Mouse (Mus musculus) thymus, postnatal 4 days (tissue): ENCODE results near the gene Eif4h.

Source experiments
- DNase-seq: peaks from one replicate; pipeline ENCODE4 v3.0.0; 2021

Eif4h gene

GRCm38 (mm10) chr5:134647394-134647793 is 8.1 kb upstream of the Eif4h start:
- no peak for DNase-seq

- DNase-seq = no peak
Observed at GRCm38 (mm10) chr5:134646461-134646860, 7.2 kb upstream of the Eif4h start.

- DNase-seq = no peak
Observed at GRCm38 (mm10) chr5:134644643-134645118, 5.4 kb upstream of the Eif4h start.

- DNase-seq = no peak
Observed at GRCm38 (mm10) chr5:134644121-134644520, 4.8 kb upstream of the Eif4h start.

GRCm38 (mm10) chr5:134640371-134640770 is 1.1 kb upstream of the Eif4h start:
- DNase-seq = no peak

GRCm38 (mm10) chr5:134638461-134639268 is 625 bp downstream of the Eif4h start:
- DNase-seq = peak; percentile 77

- DNase-seq = no peak
Observed at GRCm38 (mm10) chr5:134637820-134638367, 1.4 kb downstream of the Eif4h start.

- DNase-seq = no peak
Observed at GRCm38 (mm10) chr5:134632841-134633240, 6.4 kb downstream of the Eif4h start.

GRCm38 (mm10) chr5:134630835-134631234 is 8.5 kb downstream of the Eif4h start:
- DNase-seq = no peak

- DNase-seq = no peak
Observed at GRCm38 (mm10) chr5:134629508-134629907, 9.8 kb downstream of the Eif4h start.

GRCm38 (mm10) chr5:134622069-134622468 is 17.2 kb downstream of the Eif4h start:
- no peak for DNase-seq

GRCm38 (mm10) chr5:134621099-134621640 is 18.1 kb downstream of the Eif4h start:
- DNase-seq = no peak

- DNase-seq = no peak
Observed at GRCm38 (mm10) chr5:134620457-134620856, 18.8 kb downstream of the Eif4h start.

- peak; percentile 82 for DNase-seq
Observed at GRCm38 (mm10) chr5:134617071-134617470, 22.2 kb downstream of the Eif4h start.

GRCm38 (mm10) chr5:134615780-134616179 is 23.5 kb downstream of the Eif4h start:
- DNase-seq = no peak

GRCm38 (mm10) chr5:134615380-134615779 is 23.9 kb downstream of the Eif4h start:
- DNase-seq = no peak

GRCm38 (mm10) chr5:134614802-134615201 is 24.5 kb downstream of the Eif4h start, which contains the start of gene Lat2:
Gene Lat2, minus strand, starts transcription at chr5:134615025.
- no peak for DNase-seq

- DNase-seq = no peak
Observed at GRCm38 (mm10) chr5:134614296-134614695, 25.0 kb downstream of the Eif4h start.

- DNase-seq = no peak
Observed at GRCm38 (mm10) chr5:134613727-134614126, 25.6 kb downstream of the Eif4h start.

- DNase-seq = no peak
Observed at GRCm38 (mm10) chr5:134611810-134612521, 27.3 kb downstream of the Eif4h start.

GRCm38 (mm10) chr5:134609916-134610643 is 29.2 kb downstream of the Eif4h start:
- DNase-seq = no peak

GRCm38 (mm10) chr5:134607121-134607520 is 32.2 kb downstream of the Eif4h start:
- no peak for DNase-seq

- DNase-seq = peak; percentile 48
Observed at GRCm38 (mm10) chr5:134606314-134606713, 33.0 kb downstream of the Eif4h start.
